Mouse (Mus musculus) liver, adult 10 weeks (tissue): ENCODE measurements around the gene Cd69. TPM values are rescaled to one million over a fixed set of nuclear protein-coding genes. Genes with fewer than 3 reads are reported as not detected.

Source experiments
- polyA plus RNA-seq: library from polyadenylated mRNA; stranded (reverse); fragments of 350-450 nt; fragmentation: Illumina TruSeq; extraction: RNeasy Lipid Tissue Mini Kit (QIAGEN cat#74804); gene quantifications from one replicate; pipeline ENCODE4 v1.2.3, GENCODE M21; 2014; ENCODE audit warnings: low read depth, low replicate concordance

The Cd69 gene
- 0.85 TPM for polyA plus RNA-seq

DNA sequence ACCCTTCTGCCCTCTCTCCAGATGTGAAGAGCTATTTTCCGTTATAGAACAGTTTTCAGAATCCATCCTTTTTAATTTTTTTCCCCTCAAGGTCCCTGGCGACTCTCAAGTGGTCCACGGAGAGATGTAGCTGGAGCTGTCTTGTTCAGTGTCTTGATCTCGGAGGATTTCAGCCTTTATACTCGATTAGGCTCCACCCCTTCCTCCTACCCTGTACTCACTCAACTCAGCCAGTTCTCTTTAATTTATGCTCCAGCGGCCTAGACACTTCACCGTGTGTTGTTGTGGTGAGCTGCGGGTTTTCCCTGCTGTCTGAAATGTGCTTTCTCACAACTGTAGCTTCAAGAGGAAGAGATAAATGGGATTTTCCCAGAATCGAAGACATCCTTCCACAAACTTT, at the start of gene Cd69:
TSS of gene Cd69 (minus strand) at position 217 of the 400 bp plus-strand sequence.

Other genes with a start within 250 kb of the Cd69 start
- not detected for gene Klrb1f, start 229.5 kb downstream of the Cd69 start, polyA plus RNA-seq
- gene Clec2e, start 174.5 kb downstream of the Cd69 start, polyA plus RNA-seq = 0.29 TPM
- gene Clec2d, start 94.8 kb downstream of the Cd69 start, polyA plus RNA-seq = 668 TPM
- not detected for gene 4922502D21Rik, start 56.4 kb upstream of the Cd69 start, polyA plus RNA-seq
- 9.6 TPM for gene Clec12a, start 67.3 kb upstream of the Cd69 start, polyA plus RNA-seq
- not detected for gene Clec12b, start 110.4 kb upstream of the Cd69 start, polyA plus RNA-seq
- 22.1 TPM for gene Clec1b, start 121.9 kb upstream of the Cd69 start, polyA plus RNA-seq
- 2.5 TPM for gene Clec9a, start 133.4 kb upstream of the Cd69 start, polyA plus RNA-seq
- 2.4 TPM for gene Clec1a, start 176.6 kb upstream of the Cd69 start, polyA plus RNA-seq
- gene Olr1, start 231.7 kb upstream of the Cd69 start, polyA plus RNA-seq = 0.11 TPM
- gene Tmem52b, start 237.1 kb upstream of the Cd69 start, polyA plus RNA-seq = not detected